Mouse (Mus musculus) bone marrow, adult 2 months (tissue): ENCODE results near the gene Specc1.

Source experiments
- CTCF ChIP-seq: fragments of 200-500 bp; IDR thresholded peaks from 2 replicates; pipeline ENCODE4 v1.5.1; 2011; ENCODE audit warnings: low read length, control low read depth; ENCODE audit not compliant: control insufficient read depth, insufficient read depth
- POLR2A ChIP-seq: fragments of 200-500 bp; IDR thresholded peaks from 2 replicates; pipeline ENCODE4 v1.6.1; 2011; ENCODE audit warnings: low read depth, mild to moderate bottlenecking, control low read depth, low read length, borderline replicate concordance; ENCODE audit not compliant: control insufficient read depth

- TF ChIP-seq CTCF (no peak), POLR2A (no peak)
Observed at GRCm38 (mm10) chr11:62029171-62029570, 72.6 kb downstream of the Specc1 start.
